Mouse (Mus musculus) heart, embryonic 10.5 days (tissue): ENCODE measurements around the gene Adprhl2. TPM values are rescaled to one million over a fixed set of nuclear protein-coding genes. Genes with fewer than 3 reads are reported as not detected.

Experiments used
- DNase-seq: peaks from one replicate; pipeline ENCODE4 v3.0.0-alpha.2; 2017; ENCODE audit warnings: low spot score
- H3K27ac ChIP-seq: fragments of 300-500 bp; sonication (generic); 2 replicates; pipeline ENCODE4 v1.5.1; 2016; ENCODE audit warnings: mild to moderate bottlenecking
- H3K27me3 ChIP-seq: fragments of 300-500 bp; sonication (generic); 2 replicates; pipeline ENCODE4 v1.6.1; 2016; ENCODE audit warnings: mild to moderate bottlenecking; ENCODE audit not compliant: poor library complexity, insufficient read depth, severe bottlenecking
- H3K36me3 ChIP-seq: fragments of 300-500 bp; sonication (generic); 2 replicates; pipeline ENCODE4 v1.6.1; 2016; ENCODE audit warnings: mild to moderate bottlenecking, moderate library complexity
- H3K4me1 ChIP-seq: fragments of 300-500 bp; sonication (generic); 2 replicates; pipeline ENCODE4 v1.6.1; 2016; ENCODE audit warnings: mild to moderate bottlenecking
- H3K4me3 ChIP-seq: fragments of 300-500 bp; sonication (generic); 2 replicates; pipeline ENCODE4 v1.5.1; 2016; ENCODE audit warnings: mild to moderate bottlenecking, moderate library complexity
- H3K9me3 ChIP-seq: fragments of 300-500 bp; sonication (generic); 2 replicates; pipeline ENCODE4 v1.6.1; 2016; ENCODE audit warnings: mild to moderate bottlenecking, moderate library complexity
- WGBS: fragments of 180-500 bp; shearing (Covaris S2); methylation state at CpG from one replicate; pipeline ENCODE4 v1.1.7; 2016; 5-methylcytosine and 5-hydroxymethylcytosine counted together
- polyA plus RNA-seq: library from polyadenylated mRNA; unstranded; fragments of >200 nt; fragmentation: Nextera tagmentation; extraction: Ambion mirVana; gene quantifications from 2 replicates; pipeline ENCODE4 v1.2.1, GENCODE M21; 2016

Adprhl2 gene
- polyA plus RNA-seq, 1 experiment from 2014 or later = 68.9 TPM

GRCm38 (mm10) chr4:126301584-126302309 is 19.8 kb downstream of the Adprhl2 start:
- 0 out of 2 replicates have a peak, but pooled peaks cover 3% of the 10 kb centered on the region for H3K9me3 ChIP-seq
- H3K4me3 ChIP-seq = peak overlapping the region; percentile 53
- no peaks in the 10 kb centered on the region for H3K36me3 ChIP-seq
- no peak for DNase-seq
- no peak overlapping the region for H3K27ac ChIP-seq
- WGBS = 4% methylated on average over 27 of the region's 27 CpGs
- H3K4me1 ChIP-seq = peaks cover 31% of the 10 kb centered on the region
- peaks cover 77% of the 10 kb centered on the region for H3K27me3 ChIP-seq

GRCm38 (mm10) chr4:126300916-126301583 is 20.5 kb downstream of the Adprhl2 start:
- DNase-seq = no peak
- 0 out of 2 replicates have a peak, but pooled peaks cover 2% of the 10 kb centered on the region for H3K9me3 ChIP-seq
- peak overlapping the region; percentile 47 for H3K27ac ChIP-seq
- H3K27me3 ChIP-seq = peaks cover 84% of the 10 kb centered on the region
- no peaks in the 10 kb centered on the region for H3K36me3 ChIP-seq
- under 1% methylated on average over 50 of the region's 50 CpGs for WGBS
- H3K4me3 ChIP-seq = peak overlapping the region; percentile 53
- H3K4me1 ChIP-seq = peaks cover 38% of the 10 kb centered on the region

GRCm38 (mm10) chr4:126296617-126297101 is 24.8 kb downstream of the Adprhl2 start:
- DNase-seq = no peak
- H3K4me3 ChIP-seq = peak overlapping the region; percentile 49
- peak overlapping the region; percentile 53; the same call in 1 of the 2 replicates for H3K27ac ChIP-seq
- WGBS = under 1% methylated on average over 34 of the region's 34 CpGs
- no peaks in the 10 kb centered on the region for H3K9me3 ChIP-seq
- peaks cover 34% of the 10 kb centered on the region for H3K4me1 ChIP-seq
- H3K27me3 ChIP-seq = peaks cover 85% of the 10 kb centered on the region
- no peaks in the 10 kb centered on the region for H3K36me3 ChIP-seq

DNA sequence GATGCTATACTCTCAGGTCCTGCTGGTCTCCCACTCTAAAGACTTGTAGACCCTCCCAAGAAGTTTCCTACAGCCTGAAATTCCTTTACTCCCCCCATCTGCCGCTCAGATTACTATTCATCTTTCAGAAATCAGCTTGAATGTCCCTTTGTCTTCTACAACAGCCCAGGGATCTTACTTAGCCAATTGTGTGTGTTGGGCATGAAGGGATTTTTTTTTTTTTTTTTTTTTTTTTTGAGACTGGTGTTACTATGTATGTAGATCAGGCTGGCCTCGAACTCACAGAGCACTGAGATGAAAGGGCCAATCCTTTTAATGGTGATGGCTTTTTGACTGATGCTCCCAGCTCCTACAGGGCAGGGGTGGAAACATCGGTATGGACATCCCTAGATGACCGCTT is 25.6 kb downstream of the Adprhl2 start:
- H3K4me3 ChIP-seq = no peak overlapping the region
- H3K4me1 ChIP-seq = peaks cover 33% of the 10 kb centered on the region
- H3K27me3 ChIP-seq = peaks cover 84% of the 10 kb centered on the region
- DNase-seq = no peak
- no peaks in the 10 kb centered on the region for H3K9me3 ChIP-seq
- no peaks in the 10 kb centered on the region for H3K36me3 ChIP-seq
- H3K27ac ChIP-seq = no peak overlapping the region
- 47% methylated on average over 4 of the region's 4 CpGs for WGBS

DNA sequence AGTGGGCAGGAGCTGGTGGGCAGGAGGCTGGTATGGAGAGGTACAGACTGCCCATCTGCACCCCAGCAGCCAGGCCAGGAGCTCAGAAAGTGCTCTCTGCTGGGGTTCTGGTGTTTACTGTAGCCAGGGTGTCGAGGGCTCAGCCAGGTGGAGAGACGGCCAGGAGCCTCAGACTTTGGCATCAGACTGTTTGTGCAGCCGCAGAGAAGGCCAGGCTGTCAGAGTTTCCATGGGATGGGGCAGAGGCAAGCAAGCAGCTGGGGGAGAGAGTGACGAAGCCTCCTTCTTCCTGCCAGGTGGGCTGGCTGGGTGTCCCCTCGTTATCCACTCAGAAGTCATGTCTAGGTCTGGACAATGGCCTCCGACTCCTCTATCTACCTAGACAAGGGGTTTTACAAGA is 26.4 kb downstream of the Adprhl2 start:
- Histone ChIP-seq H3K4me3 (no peak overlapping the region), H3K36me3 (no peaks in the 10 kb centered on the region), H3K27ac (no peak overlapping the region), H3K9me3 (no peaks in the 10 kb centered on the region), H3K27me3 (peaks cover 84% of the 10 kb centered on the region), H3K4me1 (peaks cover 27% of the 10 kb centered on the region)
- no peak for DNase-seq
- WGBS = 63% methylated on average over 6 of the region's 6 CpGs

DNA sequence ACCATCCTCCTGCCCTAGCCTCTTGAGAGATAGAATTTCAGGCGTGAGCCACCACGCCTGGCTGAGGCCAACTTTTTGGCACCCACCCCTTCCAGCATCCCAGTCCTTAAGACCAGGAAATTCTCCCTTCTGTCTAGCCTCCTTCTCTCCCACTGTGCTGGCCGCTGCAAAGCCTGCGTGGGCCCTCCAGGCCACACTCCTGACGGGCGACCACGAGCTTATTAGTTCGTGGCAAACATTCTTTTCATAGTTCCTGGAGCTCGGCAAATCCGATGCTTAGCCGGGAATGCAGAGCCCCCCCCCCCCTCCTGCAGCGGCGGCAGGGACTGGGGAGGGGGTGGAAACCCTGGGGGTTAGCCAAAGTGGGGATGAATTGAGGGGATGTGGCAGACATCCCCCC is 30.3 kb downstream of the Adprhl2 start:
- no peak for DNase-seq
- H3K27me3 ChIP-seq = peaks cover 82% of the 10 kb centered on the region
- H3K27ac ChIP-seq = no peak overlapping the region
- H3K9me3 ChIP-seq = no peaks in the 10 kb centered on the region
- 19% methylated on average over 13 of the region's 13 CpGs for WGBS
- peaks cover 31% of the 10 kb centered on the region for H3K4me1 ChIP-seq
- H3K36me3 ChIP-seq = no peaks in the 10 kb centered on the region
- 0 out of 2 replicates have a peak overlapping the region, but pooled peaks have one; percentile 8 for H3K4me3 ChIP-seq

- WGBS = 85% methylated on average over 8 of the region's 8 CpGs
- H3K27ac ChIP-seq = no peak overlapping the region
- H3K4me3 ChIP-seq = no peak overlapping the region
- DNase-seq = no peak
- peaks cover 30% of the 10 kb centered on the region for H3K4me1 ChIP-seq
- H3K9me3 ChIP-seq = peaks cover 4% of the 10 kb centered on the region; the same call in 1 of the 2 replicates
- H3K27me3 ChIP-seq = peaks cover 81% of the 10 kb centered on the region
- H3K36me3 ChIP-seq = no peaks in the 10 kb centered on the region
These were observed 31.2 kb downstream of the Adprhl2 start for GRCm38 (mm10) chr4:126290314-126290713.

GRCm38 (mm10) chr4:126288085-126288666 is 33.3 kb downstream of the Adprhl2 start:
- H3K9me3 ChIP-seq = peaks cover 4% of the 10 kb centered on the region; the same call in 1 of the 2 replicates
- peaks cover 27% of the 10 kb centered on the region for H3K4me1 ChIP-seq
- H3K27ac ChIP-seq = no peak overlapping the region
- WGBS = 38% methylated on average over 17 of the region's 17 CpGs
- peak overlapping the region; percentile 13 for H3K4me3 ChIP-seq
- peaks cover 87% of the 10 kb centered on the region for H3K27me3 ChIP-seq
- no peak for DNase-seq
- no peaks in the 10 kb centered on the region for H3K36me3 ChIP-seq

- Histone ChIP-seq H3K27me3 (peaks cover 88% of the 10 kb centered on the region), H3K4me3 (peak overlapping the region; percentile 59; the same call in 1 of the 2 replicates), H3K27ac (no peak overlapping the region), H3K4me1 (peaks cover 27% of the 10 kb centered on the region), H3K36me3 (no peaks in the 10 kb centered on the region), H3K9me3 (peaks cover 4% of the 10 kb centered on the region; the same call in 1 of the 2 replicates)
- no peak for DNase-seq
- 28% methylated on average over 11 of the region's 11 CpGs for WGBS
These were observed 34.1 kb downstream of the Adprhl2 start for GRCm38 (mm10) chr4:126287302-126287995.

GRCm38 (mm10) chr4:126286492-126286891 is 35.0 kb downstream of the Adprhl2 start, which contains the start of gene Col8a2:
Col8a2 (plus strand) TSS chr4:126286793.
- peaks cover 4% of the 10 kb centered on the region; the same call in 1 of the 2 replicates for H3K9me3 ChIP-seq
- peaks cover 94% of the 10 kb centered on the region for H3K27me3 ChIP-seq
- H3K4me3 ChIP-seq = peak within 1 kb of the TSS; percentile 59
- peaks cover 31% of the 10 kb centered on the region for H3K4me1 ChIP-seq
- no peak for DNase-seq
- peak within 1 kb of the TSS; percentile 60; the same call in 1 of the 2 replicates for H3K27ac ChIP-seq
- no peaks in the 10 kb centered on the region for H3K36me3 ChIP-seq
- 2% methylated on average over 42 of the region's 42 CpGs for WGBS

DNA sequence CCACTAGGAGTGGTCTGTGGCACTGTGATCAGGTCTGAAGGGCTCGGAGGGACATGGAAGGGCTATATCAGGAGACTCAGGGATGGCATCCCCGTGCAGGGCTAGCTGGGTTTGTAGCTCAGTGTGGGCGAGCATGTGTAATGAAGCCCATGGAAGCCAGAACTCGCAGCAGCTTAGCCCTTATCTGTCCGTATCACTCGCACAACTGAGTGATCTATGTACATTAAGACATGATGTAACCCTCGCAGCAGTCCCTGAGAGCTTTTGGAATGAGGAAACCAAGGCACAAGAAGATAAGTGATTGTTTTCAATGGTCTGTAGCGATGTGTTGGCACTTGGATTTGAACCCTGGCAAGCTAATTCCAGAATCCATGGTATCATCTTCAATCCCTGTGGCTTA is 37.9 kb downstream of the Adprhl2 start:
- Histone ChIP-seq H3K36me3 (no peaks in the 10 kb centered on the region), H3K4me1 (peaks cover 26% of the 10 kb centered on the region), H3K9me3 (peaks cover 4% of the 10 kb centered on the region; the same call in 1 of the 2 replicates), H3K27ac (no peak overlapping the region), H3K4me3 (no peak overlapping the region), H3K27me3 (peaks cover 77% of the 10 kb centered on the region)
- WGBS = 74% methylated on average over 8 of the region's 8 CpGs
- DNase-seq = no peak

DNA sequence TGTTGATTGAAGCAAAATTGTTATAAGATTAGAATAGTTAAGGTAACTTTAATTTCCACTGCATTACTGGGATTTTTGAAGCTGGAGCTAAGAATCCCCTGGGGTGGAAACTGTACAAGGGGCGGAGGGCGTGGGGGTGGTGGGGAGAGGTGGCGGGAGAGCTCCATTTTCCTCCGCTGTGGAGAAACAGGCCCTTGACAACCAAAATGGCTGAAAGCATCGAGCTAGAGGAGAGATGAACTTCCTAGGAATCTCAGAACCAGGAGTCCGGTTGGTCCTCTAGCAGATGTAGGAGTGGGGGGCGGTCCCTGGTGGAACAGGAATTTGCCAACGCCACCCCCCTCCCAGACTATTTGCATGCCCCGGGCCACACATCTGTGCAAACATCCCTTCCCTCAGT is 39.8 kb downstream of the Adprhl2 start:
- no peak for DNase-seq
- 61% methylated on average over 9 of the region's 9 CpGs for WGBS
- H3K36me3 ChIP-seq = no peaks in the 10 kb centered on the region
- H3K4me1 ChIP-seq = peaks cover 21% of the 10 kb centered on the region
- H3K27ac ChIP-seq = no peak overlapping the region
- H3K9me3 ChIP-seq = peaks cover 4% of the 10 kb centered on the region; the same call in 1 of the 2 replicates
- peaks cover 64% of the 10 kb centered on the region for H3K27me3 ChIP-seq
- H3K4me3 ChIP-seq = no peak overlapping the region
